Mouse (Mus musculus) lung, postnatal 0 days (tissue): ENCODE data around the gene Mdm2.

Source experiments
- CTCF ChIP-seq: IDR thresholded peaks from 2 replicates; pipeline ENCODE4 v1.5.1; 2016; ENCODE audit warnings: antibody characterized with exemption, mild to moderate bottlenecking
- EP300 ChIP-seq: IDR thresholded peaks from 2 replicates; pipeline ENCODE4 v1.6.1; 2016; ENCODE audit warnings: antibody characterized with exemption, mild to moderate bottlenecking, control low read depth

GRCm38 (mm10) chr10:117679963-117680473 lies 30.5 kb downstream of the Mdm2 start:
- TF ChIP-seq CTCF (no peak), EP300 (no peak)
